Comparison of ENCODE assay signal across 26 mouse cellular contexts in genomic region chr1:27578776-27579175, GRCm38 (mm10).
A peak's percentile ranks its signal among the peaks of the same experiment; 100 is the strongest.
DNase-seq lines count a peak whose midpoint lies in the region; ATAC-seq and TF ChIP-seq lines count a peak whose summit lies in the region.
"Had no signal": no experiment of that assay in that cellular context is flagged by ENCODE, and none has a peak within 500 bp of the region (broad histone marks: within the 10 kb centered on the region; RNA-seq: fewer than 3 reads in every experiment).

No protein-coding gene starts in this region.

- H3K4me2 ChIP-seq in hindbrain, embryonic 14.5 days (replicated peaks) = no peak overlapping the region
- no peak overlapping the region for H3K4me2 ChIP-seq in hindbrain, embryonic 11.5 days (replicated peaks; ENCODE audit: low read depth, low read length)
- H3K4me2 ChIP-seq: hindbrain, embryonic 15.5 days; kidney, embryonic 15.5 days; limb, embryonic 12.5 days; lung, embryonic 15.5 days; neural tube, embryonic 15.5 days; stomach, embryonic 15.5 days had no signal

- peak; percentile 71; the same call in 1 of the 2 replicates for ATAC-seq in hindbrain, embryonic 14.5 days (ENCODE audit: low FRiP score)
- ATAC-seq in hindbrain, embryonic 11.5 days (ENCODE audit: low FRiP score) = no peak
- ATAC-seq: intestine, postnatal 0 days had no signal

- H3K9ac ChIP-seq in hindbrain, embryonic 14.5 days = no peak overlapping the region
- H3K9ac ChIP-seq in hindbrain, embryonic 11.5 days (ENCODE audit: low read depth, low read length) = no peak overlapping the region
- H3K9ac ChIP-seq: hindbrain, embryonic 15.5 days; kidney, embryonic 15.5 days; limb, embryonic 12.5 days; liver, embryonic 14.5 days; lung, embryonic 15.5 days; neural tube, embryonic 15.5 days; stomach, embryonic 15.5 days had no signal

- no peak for TF ChIP-seq POLR2A in brain, embryonic 14.5 days (IDR thresholded peaks at IDR 0.05; ENCODE audit: borderline replicate concordance, extremely low read depth, insufficient read depth, insufficient read length, poor library complexity, severe bottlenecking)

- H3K27me3 ChIP-seq in hindbrain, embryonic 14.5 days (ENCODE audit: control insufficient read depth, insufficient read depth, low read length) = no peaks in the 10 kb centered on the region
- no peaks in the 10 kb centered on the region for H3K27me3 ChIP-seq in hindbrain, embryonic 11.5 days (ENCODE audit: control insufficient read depth, insufficient read depth, low read length)
- H3K27me3 ChIP-seq: hindbrain, embryonic 15.5 days; kidney, embryonic 15.5 days; limb, embryonic 12.5 days; lung, embryonic 15.5 days; neural tube, embryonic 15.5 days; stomach, embryonic 15.5 days had no signal

- no peaks in the 10 kb centered on the region for H3K9me3 ChIP-seq in hindbrain, embryonic 14.5 days (ENCODE audit: control insufficient read depth, low read length)
- no peaks in the 10 kb centered on the region for H3K9me3 ChIP-seq in hindbrain, embryonic 11.5 days (ENCODE audit: control insufficient read depth, low read length)
- H3K9me3 ChIP-seq: forebrain, embryonic 10.5 days; hindbrain, embryonic 15.5 days; kidney, embryonic 15.5 days; limb, embryonic 12.5 days; lung, embryonic 15.5 days; neural tube, embryonic 15.5 days; stomach, embryonic 15.5 days had no signal

- H3K27ac ChIP-seq in hindbrain, embryonic 14.5 days = no peak overlapping the region
- H3K27ac ChIP-seq in hindbrain, embryonic 11.5 days (ENCODE audit: low read depth, low read length) = no peak overlapping the region
- H3K27ac ChIP-seq: forebrain, embryonic 10.5 days; hindbrain, embryonic 15.5 days; kidney, embryonic 15.5 days; left cerebral cortex, adult 2 months; limb, embryonic 12.5 days; liver, embryonic 14.5 days; lung, embryonic 15.5 days; neural tube, embryonic 15.5 days; stomach, embryonic 15.5 days had no signal

- no peaks in the 10 kb centered on the region for H3K36me3 ChIP-seq in hindbrain, embryonic 14.5 days (replicated peaks; ENCODE audit: control insufficient read depth, insufficient read depth)
- H3K36me3 ChIP-seq in hindbrain, embryonic 11.5 days (ENCODE audit: control insufficient read depth, insufficient read depth, low read length) = no peaks in the 10 kb centered on the region
- H3K36me3 ChIP-seq: forebrain, embryonic 10.5 days; hindbrain, embryonic 15.5 days; kidney, embryonic 15.5 days; limb, embryonic 12.5 days; lung, embryonic 15.5 days; neural tube, embryonic 15.5 days; stomach, embryonic 15.5 days had no signal

- no peaks in the 10 kb centered on the region for H3K4me1 ChIP-seq in hindbrain, embryonic 14.5 days (replicated peaks; ENCODE audit: control insufficient read depth, insufficient read depth, low read length)
- no peaks in the 10 kb centered on the region for H3K4me1 ChIP-seq in hindbrain, embryonic 11.5 days (replicated peaks; ENCODE audit: control insufficient read depth, insufficient read depth, low read length)
- H3K4me1 ChIP-seq: forebrain, embryonic 10.5 days; hindbrain, embryonic 15.5 days; kidney, embryonic 15.5 days; limb, embryonic 12.5 days; lung, embryonic 15.5 days; neural tube, embryonic 15.5 days; stomach, embryonic 15.5 days had no signal

- no peak for DNase-seq in hindbrain, embryonic 14.5 days (ENCODE audit: low spot score)
- no peak for DNase-seq in hindbrain, embryonic 11.5 days (ENCODE audit: low spot score)
- peak; percentile 52 for DNase-seq in brain, embryonic 14.5 days (ENCODE audit: low read depth)
- peak; percentile 11 to 12 for DNase-seq in cerebellum, adult 18-20 months
- DNase-seq in cerebellum, postnatal 25 days = peak; percentile 26 to 49
- DNase-seq in adrenal gland, adult (ENCODE audit: inconsistent age in 2 of 2, low spot score in 1 of 2) = no peak
- DNase-seq in neural tube, embryonic 10.5 days (ENCODE audit: extremely low spot score, low spot score) = no peak
- DNase-seq: adrenal gland, adult 2 months; B cell, adult 2 months; gastrocnemius, postnatal 36 days; kidney, postnatal 4 days; layer of hippocampus, adult 9-11 months; lung, postnatal 4 days; right cerebral cortex, postnatal 25 days; thymus, adult 18-20 months had no signal

- no peak overlapping the region for H3K4me3 ChIP-seq in hindbrain, embryonic 14.5 days (replicated peaks; ENCODE audit: low read length)
- H3K4me3 ChIP-seq in hindbrain, embryonic 11.5 days (ENCODE audit: low read depth, low read length) = no peak overlapping the region
- H3K4me3 ChIP-seq: forebrain, embryonic 10.5 days; hindbrain, embryonic 15.5 days; kidney, embryonic 15.5 days; left cerebral cortex, adult 2 months; limb, embryonic 12.5 days; lung, embryonic 15.5 days; myocyte; neural tube, embryonic 15.5 days; stomach, embryonic 15.5 days had no signal

- no peak for TF ChIP-seq CTCF in brain, embryonic 14.5 days (IDR thresholded peaks at IDR 0.05; ENCODE audit: borderline replicate concordance, extremely low read depth, insufficient read depth, insufficient read length)

Comparison
In these comparisons a context has a peak if more than half of its experiments do, and no peak if none do; other contexts are left out.
1. DNase-seq: peak in brain, embryonic 14.5 days (single experiment), cerebellum, adult 18-20 months (2 of 2) and cerebellum, postnatal 25 days (2 of 2); none in hindbrain, embryonic 14.5 days (single experiment), hindbrain, embryonic 11.5 days (single experiment), adrenal gland, adult (0 of 2) and neural tube, embryonic 10.5 days (single experiment).